Mouse (Mus musculus) forebrain, embryonic 13.5 days (tissue): Measurements from ENCODE around the gene 1700123O20Rik. TPM values are rescaled to one million over a fixed set of nuclear protein-coding genes. Genes with fewer than 3 reads are reported as not detected.

Experiments
- ATAC-seq: fragments of 200-750 bp; cut with Nextera tagmentation; 2 replicates; pipeline ENCODE4 v1.8.0; 2017
- H3K27ac ChIP-seq: fragments of 300-500 bp; sonication (generic); 2 replicates; pipeline ENCODE4 v1.5.1; 2015; ENCODE audit warnings: inconsistent platforms, mild to moderate bottlenecking, moderate library complexity
- H3K27me3 ChIP-seq: fragments of 300-500 bp; sonication (generic); 2 replicates; pipeline ENCODE4 v1.6.1; 2015; ENCODE audit warnings: mild to moderate bottlenecking, inconsistent platforms
- H3K36me3 ChIP-seq: fragments of 300-500 bp; sonication (generic); 2 replicates; pipeline ENCODE4 v1.6.1; 2015; ENCODE audit warnings: mild to moderate bottlenecking, inconsistent platforms; ENCODE audit not compliant: poor library complexity, severe bottlenecking
- H3K4me1 ChIP-seq: fragments of 300-500 bp; sonication (generic); 2 replicates; pipeline ENCODE4 v1.6.1; 2015; ENCODE audit warnings: inconsistent platforms
- H3K4me2 ChIP-seq: fragments of 300-500 bp; sonication (generic); 2 replicates; pipeline ENCODE4 v1.6.1; 2015; ENCODE audit warnings: inconsistent platforms, mild to moderate bottlenecking, moderate library complexity
- H3K4me3 ChIP-seq: fragments of 300-500 bp; sonication (generic); 2 replicates; pipeline ENCODE4 v1.5.1; 2015; ENCODE audit warnings: mild to moderate bottlenecking, inconsistent platforms
- H3K9ac ChIP-seq: fragments of 300-500 bp; sonication (generic); 2 replicates; pipeline ENCODE4 v1.6.1; 2015; ENCODE audit warnings: mild to moderate bottlenecking, inconsistent platforms
- H3K9me3 ChIP-seq: fragments of 300-500 bp; sonication (generic); replicated peaks from 2 replicates; pipeline ENCODE4 v1.6.1; 2016; ENCODE audit warnings: inconsistent platforms
- WGBS: fragments of 180-500 bp; shearing (Covaris S2); methylation state at CpG from one replicate; pipeline ENCODE4 v1.1.7; 2015; 5-methylcytosine and 5-hydroxymethylcytosine counted together
- polyA plus RNA-seq: library from polyadenylated mRNA; unstranded; fragments of >200 nt; fragmentation: Nextera tagmentation; extraction: Ambion mirVana; gene quantifications from 2 replicates; pipeline ENCODE4 v1.2.1, GENCODE M21; 2015

1700123O20Rik gene
- polyA plus RNA-seq, 1 experiment from 2014 or later = 84.6 TPM

GRCm38 (mm10) chr14:54712074-54712473 lies 26.1 kb downstream of the 1700123O20Rik start, which contains the start of gene Cebpe:
TSS of gene Cebpe (minus strand) at chr14:54712174.
- H3K27ac ChIP-seq = no peak within 1 kb of the TSS
- no peaks in the 10 kb centered on the region for H3K9me3 ChIP-seq
- 83% methylated on average over 7 of the region's 7 CpGs for WGBS
- no peak within 1 kb of the TSS for H3K4me2 ChIP-seq
- H3K27me3 ChIP-seq = peaks cover 13% of the 10 kb centered on the region; the same call in 1 of the 2 replicates
- H3K4me1 ChIP-seq = peaks cover 10% of the 10 kb centered on the region; the same call in 1 of the 2 replicates
- H3K9ac ChIP-seq = no peak within 1 kb of the TSS
- ATAC-seq = no peak
- no peaks in the 10 kb centered on the region for H3K36me3 ChIP-seq
- no peak within 1 kb of the TSS for H3K4me3 ChIP-seq

GRCm38 (mm10) chr14:54712861-54713260 lies 26.8 kb downstream of the 1700123O20Rik start:
- Histone ChIP-seq H3K4me2 (no peak overlapping the region), H3K4me1 (peaks cover 10% of the 10 kb centered on the region; the same call in 1 of the 2 replicates), H3K27ac (no peak overlapping the region), H3K36me3 (no peaks in the 10 kb centered on the region), H3K9ac (no peak overlapping the region), H3K9me3 (no peaks in the 10 kb centered on the region), H3K27me3 (peaks cover 13% of the 10 kb centered on the region; the same call in 1 of the 2 replicates), H3K4me3 (no peak overlapping the region)
- WGBS = 71% methylated on average over 8 of the region's 8 CpGs
- ATAC-seq = no peak

- H3K4me1 ChIP-seq = peaks cover 10% of the 10 kb centered on the region; the same call in 1 of the 2 replicates
- 1% methylated on average over 13 of the region's 13 CpGs for WGBS
- peak; percentile 68 for ATAC-seq
- peak overlapping the region; percentile 58; the same call in 1 of the 2 replicates for H3K9ac ChIP-seq
- no peak overlapping the region for H3K27ac ChIP-seq
- H3K4me3 ChIP-seq = peak overlapping the region; percentile 40
- H3K9me3 ChIP-seq = no peaks in the 10 kb centered on the region
- no peaks in the 10 kb centered on the region for H3K36me3 ChIP-seq
- H3K27me3 ChIP-seq = peaks cover 13% of the 10 kb centered on the region; the same call in 1 of the 2 replicates
- H3K4me2 ChIP-seq = peak overlapping the region; percentile 68
Observed at GRCm38 (mm10) chr14:54714121-54714520, 28.1 kb downstream of the 1700123O20Rik start.

GRCm38 (mm10) chr14:54714617-54715081 lies 28.6 kb downstream of the 1700123O20Rik start:
- 1% methylated on average over 15 of the region's 15 CpGs for WGBS
- Histone ChIP-seq H3K4me2 (peak overlapping the region; percentile 68), H3K4me3 (peak overlapping the region; percentile 40), H3K4me1 (peaks cover 10% of the 10 kb centered on the region; the same call in 1 of the 2 replicates), H3K9ac (peak overlapping the region; percentile 58), H3K27me3 (peaks cover 13% of the 10 kb centered on the region; the same call in 1 of the 2 replicates), H3K27ac (peak overlapping the region; percentile 31; the same call in 1 of the 2 replicates), H3K9me3 (no peaks in the 10 kb centered on the region), H3K36me3 (no peaks in the 10 kb centered on the region)
- ATAC-seq = peak; percentile 50

GRCm38 (mm10) chr14:54715402-54715801 lies 29.4 kb downstream of the 1700123O20Rik start:
- Histone ChIP-seq H3K4me2 (peak overlapping the region; percentile 68), H3K4me1 (peaks cover 10% of the 10 kb centered on the region; the same call in 1 of the 2 replicates), H3K4me3 (no peak overlapping the region), H3K27ac (no peak overlapping the region), H3K36me3 (no peaks in the 10 kb centered on the region), H3K27me3 (peaks cover 13% of the 10 kb centered on the region; the same call in 1 of the 2 replicates), H3K9ac (no peak overlapping the region), H3K9me3 (no peaks in the 10 kb centered on the region)
- no peak for ATAC-seq
- 90% methylated on average over 1 of the region's 1 CpGs for WGBS

GRCm38 (mm10) chr14:54720041-54720440 lies 34.0 kb downstream of the 1700123O20Rik start:
- H3K4me2 ChIP-seq = no peak overlapping the region
- peaks cover 6% of the 10 kb centered on the region; the same call in 1 of the 2 replicates for H3K27me3 ChIP-seq
- peaks cover under 1% of the 10 kb centered on the region; the same call in 1 of the 2 replicates for H3K4me1 ChIP-seq
- H3K4me3 ChIP-seq = no peak overlapping the region
- ATAC-seq = no peak
- H3K36me3 ChIP-seq = no peaks in the 10 kb centered on the region
- no peak overlapping the region for H3K9ac ChIP-seq
- WGBS = 92% methylated on average over 11 of the region's 11 CpGs
- H3K27ac ChIP-seq = no peak overlapping the region
- no peaks in the 10 kb centered on the region for H3K9me3 ChIP-seq

- Histone ChIP-seq H3K9me3 (no peaks in the 10 kb centered on the region), H3K4me3 (no peak overlapping the region), H3K27me3 (0 out of 2 replicates have a peak, but pooled peaks cover 2% of the 10 kb centered on the region), H3K9ac (no peak overlapping the region), H3K36me3 (no peaks in the 10 kb centered on the region), H3K4me1 (no peaks in the 10 kb centered on the region), H3K4me2 (no peak overlapping the region), H3K27ac (no peak overlapping the region)
- WGBS = 88% methylated on average over 7 of the region's 7 CpGs
- no peak for ATAC-seq
Observed at GRCm38 (mm10) chr14:54720654-54721350, 34.8 kb downstream of the 1700123O20Rik start.

- Histone ChIP-seq H3K27ac (no peak overlapping the region), H3K4me1 (no peaks in the 10 kb centered on the region), H3K9ac (no peak overlapping the region), H3K4me2 (no peak overlapping the region), H3K9me3 (no peaks in the 10 kb centered on the region), H3K36me3 (no peaks in the 10 kb centered on the region), H3K4me3 (no peak overlapping the region), H3K27me3 (no peaks in the 10 kb centered on the region)
- no peak for ATAC-seq
- 81% methylated on average over 10 of the region's 10 CpGs for WGBS
Observed at GRCm38 (mm10) chr14:54721711-54722110, 35.7 kb downstream of the 1700123O20Rik start.

- no peaks in the 10 kb centered on the region for H3K4me1 ChIP-seq
- H3K9me3 ChIP-seq = no peaks in the 10 kb centered on the region
- WGBS = 76% methylated on average over 6 of the region's 6 CpGs
- H3K27me3 ChIP-seq = no peaks in the 10 kb centered on the region
- no peak overlapping the region for H3K27ac ChIP-seq
- no peak overlapping the region for H3K4me2 ChIP-seq
- ATAC-seq = no peak
- no peak overlapping the region for H3K9ac ChIP-seq
- no peaks in the 10 kb centered on the region for H3K36me3 ChIP-seq
- no peak overlapping the region for H3K4me3 ChIP-seq
Observed at GRCm38 (mm10) chr14:54724049-54724448, 38.0 kb downstream of the 1700123O20Rik start.

- no peaks in the 10 kb centered on the region for H3K27me3 ChIP-seq
- H3K4me1 ChIP-seq = no peaks in the 10 kb centered on the region
- H3K9ac ChIP-seq = no peak overlapping the region
- H3K9me3 ChIP-seq = no peaks in the 10 kb centered on the region
- no peak overlapping the region for H3K27ac ChIP-seq
- ATAC-seq = no peak
- WGBS = 81% methylated on average over 5 of the region's 5 CpGs
- no peak overlapping the region for H3K4me2 ChIP-seq
- H3K4me3 ChIP-seq = no peak overlapping the region
- H3K36me3 ChIP-seq = no peaks in the 10 kb centered on the region
Observed at GRCm38 (mm10) chr14:54727565-54727964, 41.5 kb downstream of the 1700123O20Rik start.

- peak; percentile 51; the same call in 1 of the 2 replicates for ATAC-seq
Observed at GRCm38 (mm10) chr14:54728823-54729653, 43.0 kb downstream of the 1700123O20Rik start.

GRCm38 (mm10) chr14:54730305-54730704 lies 44.3 kb downstream of the 1700123O20Rik start:
- peak overlapping the region; percentile 7; the same call in 1 of the 2 replicates for H3K27ac ChIP-seq
- H3K9ac ChIP-seq = no peak overlapping the region
- no peak for ATAC-seq

More at GRCm38 (mm10) chr14:54728823-54729653, 43.0 kb downstream of the 1700123O20Rik start:
- 58% methylated on average over 13 of the region's 13 CpGs for whole genome bisulfite sequencing
- H3K9ac ChIP-seq = no peak overlapping the region
- no peaks in the 10 kb centered on the region for H3K9me3 ChIP-seq
- H3K4me1 ChIP-seq = no peaks in the 10 kb centered on the region
- no peaks in the 10 kb centered on the region for H3K27me3 ChIP-seq
- H3K4me3 ChIP-seq = no peak overlapping the region
- no peak overlapping the region for H3K27ac ChIP-seq
- H3K36me3 ChIP-seq = no peaks in the 10 kb centered on the region
- no peak overlapping the region for H3K4me2 ChIP-seq

More at GRCm38 (mm10) chr14:54730305-54730704, 44.3 kb downstream of the 1700123O20Rik start:
- Histone ChIP-seq H3K4me1 (no peaks in the 10 kb centered on the region), H3K4me2 (no peak overlapping the region), H3K9me3 (no peaks in the 10 kb centered on the region), H3K4me3 (no peak overlapping the region), H3K36me3 (no peaks in the 10 kb centered on the region), H3K27me3 (no peaks in the 10 kb centered on the region)
- WGBS = 89% methylated on average over 6 of the region's 6 CpGs
